Mouse (Mus musculus) embryo, embryonic 9.5 days (tissue): Measurements from ENCODE around the gene Dync1i1.
A peak's percentile ranks its signal among the peaks of the same experiment; 100 is the strongest.

Source experiments
- DNase-seq: peaks from one replicate; pipeline ENCODE4 v3.0.0-alpha.2; 2017; ENCODE audit errors: extremely low spot score

Dync1i1 gene

GRCm38 (mm10) chr6:5770283-5770682, 44.8 kb downstream of the Dync1i1 start:
- DNase-seq = no peak

GRCm38 (mm10) chr6:5775461-5775860, 50.0 kb downstream of the Dync1i1 start:
- no peak for DNase-seq

GRCm38 (mm10) chr6:5781752-5782151, 56.3 kb downstream of the Dync1i1 start:
- DNase-seq = no peak

- no peak for DNase-seq
These were observed 58.4 kb downstream of the Dync1i1 start for GRCm38 (mm10) chr6:5783830-5784229.

- DNase-seq = no peak
These were observed 65.2 kb downstream of the Dync1i1 start for GRCm38 (mm10) chr6:5790607-5791006.

- no peak for DNase-seq
These were observed 68.8 kb downstream of the Dync1i1 start for GRCm38 (mm10) chr6:5794106-5794753.

GRCm38 (mm10) chr6:5795314-5795713, 69.9 kb downstream of the Dync1i1 start:
- no peak for DNase-seq

GRCm38 (mm10) chr6:5802124-5802839, 76.8 kb downstream of the Dync1i1 start:
- DNase-seq = peak; percentile 47

GRCm38 (mm10) chr6:5802840-5803491, 77.5 kb downstream of the Dync1i1 start:
- no peak for DNase-seq

GRCm38 (mm10) chr6:5808008-5808421, 82.6 kb downstream of the Dync1i1 start:
- no peak for DNase-seq

GRCm38 (mm10) chr6:5812076-5812475, 86.6 kb downstream of the Dync1i1 start:
- DNase-seq = no peak

- no peak for DNase-seq
These were observed 94.2 kb downstream of the Dync1i1 start for GRCm38 (mm10) chr6:5819674-5820073.

- no peak for DNase-seq
These were observed 100.0 kb downstream of the Dync1i1 start for GRCm38 (mm10) chr6:5825461-5825860.

- no peak for DNase-seq
These were observed 101.6 kb downstream of the Dync1i1 start for GRCm38 (mm10) chr6:5827064-5827463.

GRCm38 (mm10) chr6:5828409-5828974, 103.1 kb downstream of the Dync1i1 start:
- DNase-seq = no peak

- no peak for DNase-seq
These were observed 103.7 kb downstream of the Dync1i1 start for GRCm38 (mm10) chr6:5829148-5829547.

GRCm38 (mm10) chr6:5830717-5831116, 105.3 kb downstream of the Dync1i1 start:
- no peak for DNase-seq

GRCm38 (mm10) chr6:5831233-5831632, 105.8 kb downstream of the Dync1i1 start:
- no peak for DNase-seq

GRCm38 (mm10) chr6:5832838-5833237, 107.4 kb downstream of the Dync1i1 start:
- no peak for DNase-seq

- DNase-seq = no peak
These were observed 117.0 kb downstream of the Dync1i1 start for GRCm38 (mm10) chr6:5842466-5842865.

GRCm38 (mm10) chr6:5846154-5846553, 120.7 kb downstream of the Dync1i1 start:
- no peak for DNase-seq

GRCm38 (mm10) chr6:5854048-5854836, 128.8 kb downstream of the Dync1i1 start:
- no peak for DNase-seq
